Mouse (Mus musculus) liver, adult (tissue): ENCODE data around the gene Rpl19.

ENCODE experiments used
- GATA4 ChIP-seq: IDR thresholded peaks from 2 replicates; pipeline ENCODE4 v1.6.1; 2014; ENCODE audit warnings: mild to moderate bottlenecking, low read length; ENCODE audit not compliant: insufficient replicate concordance

The Rpl19 gene

GRCm38 (mm10) chr11:98026570-98027296, at the start of gene Rpl19:
Gene Rpl19 (plus strand): TSS chr11:98026710.
- 0 out of 2 replicates have a peak, but pooled peaks have one; percentile 15 for TF ChIP-seq GATA4

- TF ChIP-seq GATA4, result no peak
These were observed 48.7 kb upstream of the Rpl19 start for GRCm38 (mm10) chr11:97977797-97978196.

- TF ChIP-seq GATA4, result no peak
These were observed 48.1 kb upstream of the Rpl19 start for GRCm38 (mm10) chr11:97978392-97978791.

- no peak for TF ChIP-seq GATA4
These were observed 46.5 kb upstream of the Rpl19 start for GRCm38 (mm10) chr11:97979824-97980495.

- TF ChIP-seq GATA4, result no peak
These were observed 46.0 kb upstream of the Rpl19 start for GRCm38 (mm10) chr11:97980531-97980966.

- TF ChIP-seq GATA4, result no peak
These were observed 43.8 kb upstream of the Rpl19 start for GRCm38 (mm10) chr11:97982721-97983120.

- TF ChIP-seq GATA4, result no peak
These were observed 43.0 kb upstream of the Rpl19 start for GRCm38 (mm10) chr11:97983506-97983905.

GRCm38 (mm10) chr11:97983983-97984382, 42.5 kb upstream of the Rpl19 start:
- no peak for TF ChIP-seq GATA4

- no peak for TF ChIP-seq GATA4
These were observed 40.5 kb upstream of the Rpl19 start, which contains the start of gene Plxdc1 for GRCm38 (mm10) chr11:97985727-97986677. Gene Plxdc1 (minus strand): TSS chr11:97986444.

- no peak for TF ChIP-seq GATA4
These were observed 39.6 kb upstream of the Rpl19 start for GRCm38 (mm10) chr11:97986738-97987465.

- TF ChIP-seq GATA4, result peak; percentile 91
These were observed 38.7 kb upstream of the Rpl19 start for GRCm38 (mm10) chr11:97987551-97988526.

GRCm38 (mm10) chr11:97988530-97989096, 37.9 kb upstream of the Rpl19 start:
- no peak for TF ChIP-seq GATA4

- peak; percentile 94; the same call in 1 of the 2 replicates for TF ChIP-seq GATA4
These were observed 31.9 kb upstream of the Rpl19 start for GRCm38 (mm10) chr11:97994539-97995100.
